Mouse (Mus musculus): Measurements from ENCODE around the gene Rtn4. TPM values are rescaled to one million over a fixed set of nuclear protein-coding genes. Genes with fewer than 3 reads are reported as not detected.

Gene Rtn4
- polyA plus RNA-seq, 1 experiment from 2014 or later: 57.1 TPM

- H3K4me2 ChIP-seq (ENCODE audit: low read depth, low read length): no peak overlapping the region
- no peaks in the 10 kb centered on the region for H3K9me3 ChIP-seq (ENCODE audit: low read length)
- H3K4me1 ChIP-seq (ENCODE audit: insufficient read depth): no peaks in the 10 kb centered on the region
- no peak overlapping the region for H3K27ac ChIP-seq (ENCODE audit: low read depth)
- no peaks in the 10 kb centered on the region for H3K27me3 ChIP-seq (ENCODE audit: insufficient read depth, low read length)
- no peak overlapping the region for H3K9ac ChIP-seq (replicated peaks)
- no peak overlapping the region for H3K4me3 ChIP-seq (ENCODE audit: low read depth, low read length)
- DNase-seq (no peak), ATAC-seq (no peak)
- WGBS (ENCODE audit: insufficient replicate concordance): 80% methylated on average over 3 of the region's 3 CpGs
- no peak for TF ChIP-seq EP300 (IDR thresholded peaks at IDR 0.05; ENCODE audit: low read depth)
- TF ChIP-seq CTCF (IDR thresholded peaks at IDR 0.05; ENCODE audit: low read depth): no peak
- no peaks in the 10 kb centered on the region for H3K36me3 ChIP-seq (replicated peaks; ENCODE audit: insufficient read depth, low read length)
Measured at GRCm38 (mm10) chr11:29667634-29668033, 25.1 kb upstream of the Rtn4 start.

- TF ChIP-seq CTCF (IDR thresholded peaks at IDR 0.05; ENCODE audit: low read depth) (no peak), EP300 (IDR thresholded peaks at IDR 0.05; ENCODE audit: low read depth) (no peak)
- Histone ChIP-seq H3K9me3 (ENCODE audit: low read length) (no peaks in the 10 kb centered on the region), H3K4me3 (ENCODE audit: low read depth, low read length) (no peak overlapping the region), H3K4me2 (ENCODE audit: low read depth, low read length) (no peak overlapping the region), H3K27ac (ENCODE audit: low read depth) (no peak overlapping the region), H3K9ac (replicated peaks) (no peak overlapping the region), H3K36me3 (replicated peaks; ENCODE audit: insufficient read depth, low read length) (no peaks in the 10 kb centered on the region), H3K27me3 (ENCODE audit: insufficient read depth, low read length) (no peaks in the 10 kb centered on the region), H3K4me1 (ENCODE audit: insufficient read depth) (no peaks in the 10 kb centered on the region)
- no peak for DNase-seq
- no peak for ATAC-seq
- WGBS (ENCODE audit: insufficient replicate concordance): 73% methylated on average over 4 of the region's 4 CpGs
Measured at GRCm38 (mm10) chr11:29669706-29670105, 23.0 kb upstream of the Rtn4 start.

- Histone ChIP-seq H3K4me3 (ENCODE audit: low read depth, low read length) (no peak overlapping the region), H3K36me3 (replicated peaks; ENCODE audit: insufficient read depth, low read length) (no peaks in the 10 kb centered on the region), H3K9me3 (ENCODE audit: low read length) (no peaks in the 10 kb centered on the region), H3K4me2 (ENCODE audit: low read depth, low read length) (no peak overlapping the region), H3K27me3 (ENCODE audit: insufficient read depth, low read length) (no peaks in the 10 kb centered on the region), H3K4me1 (ENCODE audit: insufficient read depth) (no peaks in the 10 kb centered on the region), H3K9ac (replicated peaks) (no peak overlapping the region), H3K27ac (ENCODE audit: low read depth) (no peak overlapping the region)
- no peak for DNase-seq
- ATAC-seq: no peak
- no peak for TF ChIP-seq EP300 (IDR thresholded peaks at IDR 0.05; ENCODE audit: low read depth)
- TF ChIP-seq CTCF (IDR thresholded peaks at IDR 0.05; ENCODE audit: low read depth): no peak
- 53% methylated on average over 2 of the region's 2 CpGs for WGBS (ENCODE audit: insufficient replicate concordance)
Measured at GRCm38 (mm10) chr11:29673359-29673758, 19.4 kb upstream of the Rtn4 start.

- Histone ChIP-seq H3K27me3 (ENCODE audit: insufficient read depth, low read length) (no peaks in the 10 kb centered on the region), H3K9me3 (ENCODE audit: low read length) (no peaks in the 10 kb centered on the region), H3K9ac (replicated peaks) (no peak overlapping the region), H3K36me3 (replicated peaks; ENCODE audit: insufficient read depth, low read length) (no peaks in the 10 kb centered on the region), H3K4me1 (ENCODE audit: insufficient read depth) (no peaks in the 10 kb centered on the region), H3K4me2 (ENCODE audit: low read depth, low read length) (no peak overlapping the region), H3K27ac (ENCODE audit: low read depth) (no peak overlapping the region), H3K4me3 (ENCODE audit: low read depth, low read length) (no peak overlapping the region)
- DNase-seq (peak; percentile 38), ATAC-seq (no peak)
- TF ChIP-seq EP300 (IDR thresholded peaks at IDR 0.05; ENCODE audit: low read depth): no peak
- peak; percentile 56 for TF ChIP-seq CTCF (IDR thresholded peaks at IDR 0.05; ENCODE audit: low read depth)
- WGBS (ENCODE audit: insufficient replicate concordance): 90% methylated on average over 3 of the region's 4 CpGs
Measured at GRCm38 (mm10) chr11:29676718-29677117, 16.0 kb upstream of the Rtn4 start.

- no peaks in the 10 kb centered on the region for H3K9me3 ChIP-seq (ENCODE audit: low read length)
- no peak for DNase-seq
- H3K4me1 ChIP-seq (ENCODE audit: insufficient read depth): no peaks in the 10 kb centered on the region
- H3K4me3 ChIP-seq (ENCODE audit: low read depth, low read length): no peak overlapping the region
- H3K9ac ChIP-seq (replicated peaks): no peak overlapping the region
- ATAC-seq: no peak
- TF ChIP-seq CTCF (IDR thresholded peaks at IDR 0.05; ENCODE audit: low read depth): no peak
- no peak for TF ChIP-seq EP300 (IDR thresholded peaks at IDR 0.05; ENCODE audit: low read depth)
- no peaks in the 10 kb centered on the region for H3K27me3 ChIP-seq (ENCODE audit: insufficient read depth, low read length)
- H3K27ac ChIP-seq (ENCODE audit: low read depth): no peak overlapping the region
- H3K4me2 ChIP-seq (ENCODE audit: low read depth, low read length): no peak overlapping the region
- 82% methylated on average over 3 of the region's 3 CpGs for WGBS (ENCODE audit: insufficient replicate concordance)
- no peaks in the 10 kb centered on the region for H3K36me3 ChIP-seq (replicated peaks; ENCODE audit: insufficient read depth, low read length)
Measured at GRCm38 (mm10) chr11:29679942-29680341, 12.8 kb upstream of the Rtn4 start.

- no peaks in the 10 kb centered on the region for H3K4me1 ChIP-seq (ENCODE audit: insufficient read depth)
- DNase-seq (no peak), ATAC-seq (no peak)
- H3K36me3 ChIP-seq (replicated peaks; ENCODE audit: insufficient read depth, low read length): no peaks in the 10 kb centered on the region
- no peak overlapping the region for H3K27ac ChIP-seq (ENCODE audit: low read depth)
- H3K9ac ChIP-seq (replicated peaks): no peak overlapping the region
- no peaks in the 10 kb centered on the region for H3K9me3 ChIP-seq (ENCODE audit: low read length)
- TF ChIP-seq EP300 (IDR thresholded peaks at IDR 0.05; ENCODE audit: low read depth) (no peak), CTCF (IDR thresholded peaks at IDR 0.05; ENCODE audit: low read depth) (no peak)
- H3K4me2 ChIP-seq (ENCODE audit: low read depth, low read length): no peak overlapping the region
- WGBS (ENCODE audit: insufficient replicate concordance): 72% methylated on average over 3 of the region's 3 CpGs
- no peaks in the 10 kb centered on the region for H3K27me3 ChIP-seq (ENCODE audit: insufficient read depth, low read length)
- H3K4me3 ChIP-seq (ENCODE audit: low read depth, low read length): no peak overlapping the region
Measured at GRCm38 (mm10) chr11:29680771-29681170, 12.0 kb upstream of the Rtn4 start.

GRCm38 (mm10) chr11:29684272-29684671 lies 8.5 kb upstream of the Rtn4 start:
- Histone ChIP-seq H3K4me3 (ENCODE audit: low read depth, low read length) (no peak overlapping the region), H3K4me2 (ENCODE audit: low read depth, low read length) (no peak overlapping the region), H3K36me3 (replicated peaks; ENCODE audit: insufficient read depth, low read length) (no peaks in the 10 kb centered on the region), H3K27me3 (ENCODE audit: insufficient read depth, low read length) (no peaks in the 10 kb centered on the region), H3K27ac (ENCODE audit: low read depth) (no peak overlapping the region), H3K9ac (replicated peaks) (no peak overlapping the region), H3K4me1 (ENCODE audit: insufficient read depth) (no peaks in the 10 kb centered on the region), H3K9me3 (ENCODE audit: low read length) (no peaks in the 10 kb centered on the region)
- WGBS (ENCODE audit: insufficient replicate concordance): 72% methylated on average over 2 of the region's 2 CpGs
- TF ChIP-seq EP300 (IDR thresholded peaks at IDR 0.05; ENCODE audit: low read depth): no peak
- no peak for TF ChIP-seq CTCF (IDR thresholded peaks at IDR 0.05; ENCODE audit: low read depth)
- ATAC-seq: no peak
- no peak for DNase-seq
